Comparison of ENCODE assay signal across 8 mouse cellular contexts in the genomic region with DNA sequence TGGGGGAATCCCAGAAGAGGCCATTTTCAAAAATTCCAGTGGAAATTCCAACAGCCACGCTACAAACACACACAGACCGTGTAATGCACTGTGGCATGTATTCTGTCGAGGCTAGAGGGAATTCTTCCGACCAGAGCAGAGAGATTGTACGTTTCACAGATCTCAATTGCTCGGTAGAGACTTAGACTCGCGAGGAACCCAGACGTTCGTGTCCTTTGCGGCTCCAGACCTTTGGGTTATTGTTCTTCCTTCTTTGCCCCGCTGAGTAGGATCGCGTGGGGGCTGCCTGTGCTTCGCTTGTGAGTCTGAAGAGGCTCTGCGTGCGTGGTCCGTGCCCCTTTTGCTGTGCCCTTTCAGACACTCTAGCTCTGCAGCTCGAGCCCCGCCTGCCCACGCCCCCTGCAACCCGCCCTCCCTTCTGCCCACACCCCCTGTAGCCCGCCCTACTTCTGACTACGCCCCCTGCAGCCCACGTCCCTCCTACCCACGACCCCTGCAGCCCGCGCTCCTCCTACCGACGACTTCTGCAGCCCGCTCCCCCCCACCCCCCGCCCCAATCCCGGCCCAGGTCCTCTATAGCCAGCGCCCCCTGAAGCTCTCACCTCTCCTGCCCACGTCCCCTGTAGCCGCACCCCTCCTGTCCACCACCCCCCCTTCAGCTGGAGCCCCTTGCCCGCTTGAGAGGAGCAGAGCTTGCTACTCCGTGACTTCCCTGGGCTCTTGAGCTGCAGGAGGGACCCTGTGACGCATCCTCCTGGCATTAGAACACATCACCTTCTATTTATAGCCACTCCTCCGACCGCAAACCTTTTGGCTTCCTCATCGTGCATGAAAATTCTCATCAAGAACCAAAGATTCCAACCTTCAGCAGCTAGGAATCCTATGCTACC. TPM values are rescaled to one million over a fixed set of nuclear protein-coding genes. Genes with fewer than 3 reads are reported as not detected.
A peak's percentile ranks its signal among the peaks of the same experiment; 100 is the strongest.
DNase-seq lines count a peak whose midpoint lies in the region; ATAC-seq and TF ChIP-seq lines count a peak whose summit lies in the region.

No protein-coding gene starts in this region.

- no peaks in the 10 kb centered on the region; the same call in 1 of the 2 replicates for H3K9me3 ChIP-seq in erythroblast, embryonic 14.5 days (ENCODE audit: control insufficient read depth, low read length)
- H3K9me3 ChIP-seq in hindbrain, postnatal 0 days (ENCODE audit: low read length) = no peaks in the 10 kb centered on the region

- peaks cover 8% of the 10 kb centered on the region for H3K4me1 ChIP-seq in erythroblast, embryonic 14.5 days (ENCODE audit: control insufficient read depth)
- H3K4me1 ChIP-seq in hindbrain, postnatal 0 days (ENCODE audit: insufficient read depth, low read length) = no peaks in the 10 kb centered on the region

- no peaks in the 10 kb centered on the region for H3K36me3 ChIP-seq in erythroblast, embryonic 14.5 days (ENCODE audit: control insufficient read depth)
- H3K36me3 ChIP-seq in hindbrain, postnatal 0 days (ENCODE audit: insufficient read depth, low read length) = no peaks in the 10 kb centered on the region

- peak overlapping the region; percentile 68 for H3K9ac ChIP-seq in hindbrain, postnatal 0 days (replicated peaks; ENCODE audit: low read length)

- peaks cover 61% of the 10 kb centered on the region for H3K27me3 ChIP-seq in erythroblast, embryonic 14.5 days (ENCODE audit: control insufficient read depth)
- no peaks in the 10 kb centered on the region for H3K27me3 ChIP-seq in hindbrain, postnatal 0 days (ENCODE audit: insufficient read depth, low read length)

- peak overlapping the region; percentile 50 for H3K4me3 ChIP-seq in erythroblast, embryonic 14.5 days (replicated peaks)
- peak overlapping the region; percentile 51 for H3K4me3 ChIP-seq in hindbrain, postnatal 0 days (ENCODE audit: low read length)

- peak; percentile 68 to 74 for DNase-seq in cerebellum, postnatal 14 days
- DNase-seq in gastrocnemius, postnatal 10 days = peak; percentile 53
- DNase-seq in hindbrain, postnatal 0 days (ENCODE audit: low spot score) = peak; percentile 64
- peak; percentile 75 for DNase-seq in left cerebral cortex, postnatal 4 days
- DNase-seq in mesoderm, embryonic 11.5 days (ENCODE audit: low read depth, low spot score) = peak; percentile 78
- DNase-seq in right cerebral cortex, postnatal 36 days (ENCODE audit: low spot score in 2 of 2) = peak; percentile 15 to 19

- WGBS in hindbrain, postnatal 0 days = under 1% methylated on average over 40 of the region's 42 CpGs

- no peak for ATAC-seq in erythroblast, adult 5-6 weeks (replicated peaks; ENCODE audit: low FRiP score, poor library complexity, severe bottlenecking)
- ATAC-seq in hindbrain, postnatal 0 days = peak; percentile 92

- peak overlapping the region; percentile 62 for H3K27ac ChIP-seq in hindbrain, postnatal 0 days

- no peak; the same call in 1 of the 2 replicates for TF ChIP-seq CTCF in hindbrain, postnatal 0 days (IDR thresholded peaks at IDR 0.05; ENCODE audit: low read depth)

- intact Hi-C loops in left cerebral cortex, postnatal 4 days (cut with DNase I) = no loop called here

- H3K4me2 ChIP-seq in hindbrain, postnatal 0 days (ENCODE audit: low read depth, low read length) = peak overlapping the region; percentile 96

RNA-seq across cellular contexts. Expression of a gene that starts 10.8 kb away (rescaled TPM):
- 5.4 and 5.5 TPM in 2 replicates for polyA plus RNA-seq in erythroblast, embryonic 14.5 days (2012)
- 113 and 141 TPM in 2 replicates for total RNA-seq in erythroblast, adult 5-6 weeks (2015; ENCODE audit: low replicate concordance)
- total RNA-seq in erythroblast, adult 5-6 weeks (2017; ENCODE audit: low replicate concordance) = 153 and 159 TPM in 2 replicates
- total RNA-seq in gastrocnemius, postnatal 10 days (2021) = 10 to 100 TPM; 14.6 to 17.2 TPM
- 18.0 and 26.3 TPM in 2 replicates for total RNA-seq in hindbrain, postnatal 0 days (2014; rRNA removed)
- 35.0 and 38.1 TPM in 2 replicates for polyA plus RNA-seq in hindbrain, postnatal 0 days (2015; fragmentation: Nextera tagmentation; extraction: Ambion mirVana)
- 10 to 100 TPM; 28.2 to 30.9 TPM for total RNA-seq in left cerebral cortex, postnatal 4 days (2021)

Comparison
In these comparisons a context has a peak if more than half of its experiments do, and no peak if none do; other contexts are left out.
1. DNase-seq: peak in every context shown above with its lines; median percentile 78 in mesoderm, embryonic 11.5 days; 75 in left cerebral cortex, postnatal 4 days; 71 in cerebellum, postnatal 14 days; 64 in hindbrain, postnatal 0 days; 53 in gastrocnemius, postnatal 10 days; 17 in right cerebral cortex, postnatal 36 days.